Mouse (Mus musculus) layer of hippocampus, adult 9-11 months (tissue): ENCODE data around the gene Kirrel3.

Experiments used
- DNase-seq: peaks from one replicate; pipeline ENCODE4 v3.0.0; 2022

Gene Kirrel3

DNA sequence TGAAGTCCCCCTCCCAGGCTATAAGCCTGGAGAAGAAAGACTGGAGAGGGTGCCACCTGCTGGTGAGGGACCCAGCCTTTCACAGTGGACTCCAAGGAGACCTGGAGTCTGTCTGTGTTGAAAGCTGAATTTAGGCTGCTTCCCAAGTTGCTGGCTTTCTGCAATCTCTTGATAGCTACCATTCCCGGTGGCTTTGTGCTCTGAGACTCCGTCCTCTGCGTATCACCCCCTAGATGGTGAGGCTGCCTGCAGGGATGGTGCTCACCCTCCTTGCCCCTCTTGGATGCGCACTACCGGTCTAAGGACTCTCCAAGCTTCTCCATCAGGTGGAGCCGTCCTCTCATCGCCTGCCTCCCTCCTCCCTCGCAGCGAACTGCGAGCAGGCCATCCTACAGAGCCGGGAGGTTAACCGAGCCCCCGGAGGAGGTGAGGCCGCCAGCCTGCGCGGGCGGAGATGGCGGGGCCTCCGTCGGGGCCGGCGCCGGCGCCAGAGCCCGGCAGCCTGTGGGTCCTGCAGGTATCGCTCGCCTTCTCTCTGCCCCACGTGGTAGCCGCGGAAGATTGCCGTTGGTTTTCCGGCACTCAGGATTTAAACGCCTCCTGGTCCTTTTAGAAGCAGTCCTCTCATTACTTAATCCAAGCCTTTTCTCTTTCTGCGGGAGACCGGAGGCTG, at the start of gene Kirrel3:
TSS of gene Kirrel3 (plus strand) at position 136 of the 673 bp plus-strand sequence.
- peak; percentile 71 for DNase-seq

DNA sequence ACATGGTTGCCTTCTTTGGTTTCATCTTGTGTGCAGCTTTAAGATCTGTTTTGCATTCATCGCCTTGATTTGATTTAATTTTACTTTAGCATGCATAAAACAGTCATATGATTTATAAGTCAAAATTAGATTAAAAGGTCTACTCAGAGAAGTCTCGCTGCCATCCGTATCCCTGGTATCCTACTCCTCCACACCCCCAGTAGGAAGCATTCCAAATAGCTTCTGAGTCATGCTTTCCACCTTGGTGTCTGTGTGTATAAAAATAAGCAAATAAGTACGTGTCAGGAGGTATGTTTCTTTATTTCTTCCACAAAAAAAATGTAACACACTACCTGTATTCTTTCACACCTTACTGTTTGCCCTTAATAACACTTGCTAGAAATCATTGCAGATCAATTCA, 45.0 kb upstream of the Kirrel3 start:
- DNase-seq, result no peak

DNA sequence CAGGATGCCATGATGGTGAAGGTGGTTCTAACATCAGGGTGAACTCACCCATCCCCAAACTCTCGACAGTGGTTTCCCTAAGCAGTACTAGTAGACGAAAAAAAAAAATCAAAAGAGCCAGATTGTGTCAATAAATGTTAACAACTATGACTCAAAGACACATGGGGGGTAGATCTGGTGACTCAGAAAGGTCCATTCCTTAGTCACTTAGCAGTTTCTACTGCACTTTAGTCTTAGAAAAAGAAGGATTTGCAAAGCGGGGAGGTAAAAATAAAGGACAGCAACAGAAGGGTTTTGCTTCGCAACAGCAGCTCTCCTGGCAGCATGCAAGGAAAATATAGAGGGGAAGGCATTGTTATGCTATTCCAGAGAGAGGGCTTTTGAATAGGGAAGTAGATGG, 41.7 kb upstream of the Kirrel3 start:
- no peak for DNase-seq

DNA sequence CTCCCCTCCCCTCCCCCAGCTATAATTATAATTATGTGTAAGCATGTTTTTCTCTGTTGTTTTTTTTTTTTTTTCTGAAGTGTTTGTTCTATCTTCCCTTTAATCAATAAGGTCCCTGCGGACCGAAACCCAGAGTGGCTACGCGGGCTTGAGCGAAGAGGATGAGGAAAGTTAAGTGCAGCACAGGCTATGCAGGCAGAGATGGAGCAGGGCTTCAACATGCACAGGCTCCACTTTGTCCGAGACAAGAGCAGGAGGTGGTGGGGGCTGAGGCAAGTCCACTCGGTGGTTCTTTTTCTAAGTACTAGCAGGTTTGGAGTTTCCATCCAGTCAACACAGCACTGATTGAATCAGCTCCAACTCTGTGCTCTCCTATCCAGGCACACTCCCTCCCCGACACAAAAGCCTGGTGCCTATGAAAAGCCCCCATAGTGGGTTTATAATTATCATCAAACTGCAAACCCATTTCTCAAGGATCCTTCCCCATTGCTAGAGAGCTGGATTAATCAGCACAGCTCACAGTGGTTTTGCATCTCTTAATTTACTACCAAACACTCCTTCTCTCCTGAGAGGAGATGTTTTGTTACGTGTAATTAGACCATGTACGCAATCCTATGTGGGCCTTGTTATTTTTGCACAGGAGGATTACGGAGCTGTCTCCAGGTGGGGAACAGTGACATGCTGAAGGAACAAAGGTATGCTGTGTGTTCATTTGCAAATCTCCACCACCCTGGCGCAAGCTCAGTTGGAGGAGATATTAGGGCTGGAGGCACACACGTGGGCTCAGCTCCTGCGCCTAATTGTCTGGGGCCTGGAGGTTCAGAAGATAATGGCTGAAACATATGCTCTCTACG, 39.0 kb upstream of the Kirrel3 start:
- no peak for DNase-seq

DNA sequence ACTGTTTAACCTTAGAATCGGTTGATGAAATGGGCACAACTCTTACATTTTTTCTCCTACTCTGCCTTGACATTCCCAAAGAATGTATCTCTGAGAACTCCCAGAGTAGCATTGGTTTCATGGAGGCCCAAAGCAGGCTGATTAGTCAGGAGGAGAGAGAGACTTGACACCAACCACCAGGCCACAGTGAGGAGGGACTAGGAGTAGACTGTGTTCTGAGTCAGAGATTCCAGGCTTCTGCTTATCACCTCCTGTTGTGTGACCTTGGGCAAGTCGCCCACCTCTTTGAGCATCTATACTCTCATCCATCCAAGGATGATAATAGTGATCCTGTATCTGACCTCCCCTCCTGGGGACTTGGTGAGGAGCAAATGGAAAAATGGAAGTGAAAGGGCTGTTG, 38.0 kb upstream of the Kirrel3 start:
- DNase-seq, result no peak

DNA sequence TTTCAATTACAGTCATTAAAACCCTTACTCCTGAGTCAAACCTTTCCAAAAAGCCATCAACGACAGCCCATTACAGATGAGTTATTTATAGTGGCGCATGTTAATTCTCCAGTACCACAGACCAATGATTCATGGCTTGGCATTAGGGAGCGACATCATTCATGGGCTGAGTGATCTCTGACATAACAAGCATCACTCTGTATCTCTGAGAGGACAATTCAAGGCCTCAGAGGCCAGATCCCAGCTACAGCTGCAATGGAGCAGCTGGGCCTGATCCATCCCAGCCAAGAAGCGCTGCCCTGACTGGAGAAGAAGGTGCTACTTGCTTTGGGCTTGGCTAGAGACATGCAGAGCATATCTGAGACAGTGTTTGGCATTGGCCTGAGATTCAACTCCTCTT, 37.2 kb upstream of the Kirrel3 start:
- DNase-seq, result peak; percentile 50

DNA sequence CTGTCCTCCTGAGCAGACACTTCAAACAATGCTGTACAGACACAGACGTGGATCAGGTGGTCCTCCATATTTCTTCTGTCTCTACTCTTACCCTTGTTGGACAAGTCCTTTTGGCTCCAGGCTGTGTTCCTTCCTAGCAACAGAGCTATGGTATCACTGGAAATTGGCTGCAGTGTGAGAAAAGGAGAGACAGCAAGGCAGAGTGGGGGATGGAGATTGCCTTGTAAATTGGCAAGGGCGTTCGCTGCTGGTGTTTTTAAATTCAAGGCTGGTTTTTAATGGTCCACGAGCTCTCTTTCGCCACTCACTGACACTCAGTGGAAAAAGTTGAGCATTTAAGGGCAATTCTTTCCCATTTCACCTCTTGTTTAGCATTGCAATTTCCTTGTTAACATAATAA, 27.5 kb upstream of the Kirrel3 start:
- DNase-seq, result no peak

DNA sequence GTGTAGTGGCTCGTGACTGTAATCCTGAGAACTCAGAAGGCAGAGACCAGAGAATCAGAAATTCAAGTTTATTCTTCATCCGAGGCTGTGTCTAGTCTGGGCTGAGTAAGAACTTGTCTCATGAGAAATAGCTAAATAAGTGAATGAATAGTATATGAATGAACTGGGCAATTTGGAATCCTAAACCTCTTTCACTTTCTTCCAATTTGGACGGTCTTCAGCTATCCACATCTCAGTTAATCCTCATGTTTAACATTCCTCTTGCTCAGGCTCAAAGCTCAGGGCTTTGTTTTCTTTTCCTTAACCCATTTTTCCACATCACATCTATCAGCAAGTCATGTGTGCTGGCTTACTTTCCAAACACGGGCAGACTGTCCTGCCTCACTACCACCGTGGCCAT, 25.7 kb upstream of the Kirrel3 start:
- DNase-seq, result no peak

DNA sequence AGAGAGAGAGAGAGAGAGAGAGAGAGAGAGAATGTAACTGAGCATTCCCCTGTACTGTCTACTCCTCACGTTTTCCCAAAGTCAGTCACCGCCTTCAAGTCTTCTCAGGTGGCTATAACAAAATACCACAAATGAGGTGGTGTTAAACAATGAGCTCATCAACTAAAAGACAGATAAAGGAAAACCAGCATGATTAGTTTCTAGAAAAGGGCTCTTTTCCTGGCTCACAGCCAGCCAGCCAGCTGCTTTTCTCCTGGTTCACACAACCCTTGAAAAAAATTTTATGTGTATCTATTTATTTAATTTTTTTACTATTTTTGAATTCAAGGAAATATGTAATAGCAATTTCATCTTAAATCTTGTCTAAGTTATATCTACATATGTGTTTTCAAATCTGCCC, 22.0 kb upstream of the Kirrel3 start:
- DNase-seq, result no peak

DNA sequence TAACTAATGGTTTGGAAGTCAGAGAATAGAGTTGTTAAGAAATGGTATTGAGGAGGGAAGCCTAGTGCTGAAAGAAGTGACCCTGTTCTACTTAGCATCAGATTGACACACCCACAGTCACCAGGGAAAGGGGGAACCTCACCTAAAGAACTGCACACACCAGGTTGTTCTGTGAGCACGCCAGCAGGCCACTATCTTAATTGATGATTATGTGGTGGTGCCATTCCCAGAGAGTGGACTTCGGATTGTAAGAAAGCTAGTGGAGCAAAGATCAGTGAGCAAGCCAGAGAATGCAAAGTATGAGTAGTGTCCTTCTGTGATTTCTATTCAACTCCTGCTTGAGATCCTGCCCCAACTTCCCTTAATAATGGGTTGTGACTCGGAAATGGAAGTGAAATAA, 19.6 kb upstream of the Kirrel3 start:
- no peak for DNase-seq

DNA sequence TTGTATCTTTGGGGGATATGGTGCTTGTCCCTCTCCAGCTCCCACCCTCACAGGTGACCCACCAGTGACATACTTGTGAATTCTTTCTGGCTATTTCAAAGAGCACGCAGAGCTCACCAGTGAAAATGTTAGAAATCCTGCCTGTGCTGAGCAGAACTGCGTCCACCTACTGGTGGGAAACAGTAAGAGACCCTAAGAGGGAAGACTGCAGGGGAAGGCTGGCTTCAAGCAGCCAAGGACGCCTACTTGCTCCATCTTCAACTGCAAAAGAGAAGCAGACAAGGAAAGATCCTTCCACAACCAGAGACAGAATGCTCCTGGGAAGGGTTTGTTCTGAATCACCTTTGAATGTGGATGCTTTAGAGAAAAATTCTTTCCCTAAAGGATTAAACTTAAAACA, 16.5 kb upstream of the Kirrel3 start:
- DNase-seq, result no peak

DNA sequence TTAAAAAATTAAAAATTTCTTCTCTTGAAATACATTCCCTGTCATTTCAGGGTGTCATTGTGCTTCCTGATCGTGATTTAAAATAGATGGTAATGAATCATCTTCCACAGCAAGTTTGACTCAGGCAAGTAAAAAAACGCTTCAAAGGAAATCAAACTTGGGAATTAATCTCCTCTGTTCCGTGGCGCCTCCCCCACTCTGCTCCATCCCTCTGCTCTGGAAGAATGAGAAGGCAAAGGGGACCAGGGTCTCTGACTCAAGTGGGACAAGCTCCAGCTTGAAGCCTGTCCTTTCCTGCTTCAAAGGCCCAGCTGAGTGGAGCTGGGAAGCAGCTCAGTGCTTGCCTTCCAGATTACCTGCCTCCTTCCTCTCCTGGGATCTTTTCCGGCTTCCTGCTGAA, 9.5 kb upstream of the Kirrel3 start:
- DNase-seq, result no peak

DNA sequence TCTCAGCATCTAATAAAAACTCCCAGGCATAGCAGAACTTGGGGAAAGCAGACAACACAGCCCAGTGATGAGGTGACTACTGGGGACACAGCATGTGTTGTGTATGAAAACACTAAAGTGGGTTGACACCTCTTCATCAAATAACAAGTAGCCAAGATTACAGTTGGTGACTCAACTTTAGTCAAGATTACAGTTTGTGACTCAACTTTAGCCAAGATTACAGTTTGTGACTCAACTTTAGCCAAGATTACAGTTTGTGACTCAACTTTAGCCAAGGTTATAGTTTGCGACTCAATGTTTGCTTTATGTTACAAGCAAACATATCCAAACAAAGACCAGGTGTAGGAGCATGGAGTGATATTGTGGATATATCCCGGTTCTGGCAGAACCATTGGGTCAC, 7.2 kb upstream of the Kirrel3 start:
- no peak for DNase-seq

DNA sequence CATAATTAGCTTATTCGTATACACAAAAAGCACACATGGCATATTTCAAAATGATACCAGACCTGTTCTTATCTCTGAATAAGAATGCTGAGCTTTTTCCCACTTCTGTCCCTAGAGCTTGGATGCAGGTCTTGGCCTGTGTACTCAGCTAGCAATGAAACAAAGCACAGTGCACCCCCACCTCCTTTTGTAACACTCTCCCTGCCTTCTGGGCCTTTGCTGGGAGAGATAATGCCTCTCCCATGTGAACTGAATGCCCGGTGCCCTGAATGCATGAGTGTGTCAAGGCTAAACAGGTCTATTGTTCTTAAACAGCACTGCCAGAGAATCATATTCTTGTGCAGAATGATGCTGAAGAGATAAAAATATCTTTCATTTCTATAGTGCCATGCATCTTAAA, 2.5 kb upstream of the Kirrel3 start:
- DNase-seq, result no peak

DNA sequence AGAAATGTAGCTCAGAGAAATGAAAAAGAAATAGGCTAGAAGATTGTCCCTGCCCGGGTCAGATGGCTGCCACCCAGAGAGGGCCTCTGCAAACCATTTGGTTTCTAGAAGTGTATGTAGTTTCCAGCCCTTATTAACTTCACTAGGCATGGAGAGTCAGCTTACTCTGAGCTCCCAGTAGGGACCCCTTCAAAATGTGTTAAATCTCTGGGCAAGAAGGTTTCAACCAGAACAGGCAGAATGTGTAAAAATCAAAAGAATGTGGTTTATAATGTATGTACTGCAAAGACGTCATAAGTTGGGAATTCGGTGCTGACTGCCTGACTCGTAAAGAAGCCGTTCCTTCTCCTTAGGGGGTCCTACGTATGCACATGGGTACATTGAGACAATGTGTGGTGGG, 1.0 kb upstream of the Kirrel3 start:
- no peak for DNase-seq

DNA sequence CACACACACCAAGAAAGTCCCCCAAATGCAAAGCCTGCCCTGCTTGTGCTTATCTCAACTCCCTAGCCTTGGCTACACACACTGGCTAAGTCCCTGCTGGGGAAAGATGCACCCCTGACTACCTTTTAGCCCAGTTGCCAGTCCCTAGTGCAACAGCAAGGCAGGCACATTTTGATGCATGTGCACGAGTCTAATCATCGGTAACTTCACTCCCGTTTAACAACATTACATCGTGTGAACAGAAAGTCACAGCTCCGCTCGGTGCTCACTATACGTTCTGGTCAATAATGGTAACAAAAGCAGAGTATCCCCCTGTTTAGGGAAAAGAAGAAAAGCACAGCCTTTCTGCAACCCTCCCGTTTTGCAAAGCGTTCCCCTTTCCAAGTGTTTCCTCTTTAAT, 2.6 kb downstream of the Kirrel3 start:
- DNase-seq, result no peak

DNA sequence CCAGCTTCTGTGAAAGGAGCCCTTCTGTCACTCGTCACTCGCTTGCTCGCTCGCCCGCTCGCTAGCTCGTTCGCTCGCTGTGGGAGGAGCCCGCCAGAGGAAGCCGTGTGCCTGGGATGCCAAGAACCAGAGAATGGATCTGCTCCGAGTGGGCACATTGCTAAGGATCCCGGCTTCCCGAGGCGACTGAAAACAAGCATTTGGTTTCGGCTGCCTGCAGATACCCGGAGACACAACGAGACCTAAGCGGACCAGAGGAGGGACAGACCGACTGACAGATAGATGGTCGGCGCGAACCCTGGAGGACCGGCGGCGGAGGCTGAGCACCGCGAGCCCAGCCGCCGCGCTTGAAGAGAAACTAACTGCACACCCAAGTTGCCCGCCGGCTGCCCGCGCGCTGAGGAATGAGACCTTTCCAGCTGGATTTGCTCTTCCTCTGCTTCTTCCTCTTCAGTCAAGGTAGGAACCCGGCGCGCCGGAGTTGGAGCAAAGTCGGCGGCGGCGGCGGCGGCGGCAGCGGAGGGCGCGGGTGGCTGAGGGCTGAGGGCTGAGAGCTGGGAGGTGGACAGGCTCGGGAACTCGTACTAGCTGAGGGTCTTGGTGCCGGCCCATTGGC, 3.1 kb downstream of the Kirrel3 start:
- DNase-seq, result peak; percentile 81

DNA sequence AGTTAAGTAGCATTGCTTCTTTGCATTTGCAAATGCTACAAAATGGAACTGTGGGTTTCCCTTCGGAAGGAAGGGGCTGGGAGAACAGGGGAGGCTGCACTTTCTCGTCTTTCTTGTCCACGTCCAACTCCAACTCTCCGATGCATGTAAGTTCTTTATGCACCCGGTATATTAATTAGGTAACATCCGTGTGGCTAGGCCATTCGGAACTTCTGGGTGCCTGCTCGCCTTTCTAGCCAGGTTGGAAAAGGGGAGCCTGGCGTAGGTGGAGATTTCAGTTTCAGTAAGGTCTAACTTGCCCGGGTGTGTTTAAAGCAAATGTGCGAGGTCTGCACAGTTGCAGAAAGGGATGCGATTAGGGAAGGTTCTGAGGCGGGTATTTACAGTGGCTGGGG, 3.6 kb downstream of the Kirrel3 start:
- DNase-seq, result no peak

DNA sequence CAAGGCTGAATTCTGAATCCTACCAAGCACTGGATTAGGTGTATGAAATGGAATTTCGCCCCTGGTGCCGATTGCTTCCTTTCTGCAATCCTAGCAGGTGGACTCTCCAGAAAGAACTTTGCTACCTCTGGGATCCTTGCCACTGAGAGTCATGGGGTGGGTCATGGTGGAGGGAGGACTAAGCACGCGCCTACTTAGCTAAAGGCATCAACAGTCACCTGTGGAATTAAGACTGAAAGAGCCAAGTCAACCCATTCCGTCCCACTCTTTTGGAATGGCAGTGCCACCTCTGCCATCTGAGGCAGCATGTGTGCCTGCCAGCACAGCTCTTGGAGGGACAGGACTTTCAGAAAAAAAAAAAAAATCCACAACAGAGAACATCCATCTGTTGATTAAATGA, 4.1 kb downstream of the Kirrel3 start:
- peak; percentile 11 for DNase-seq

DNA sequence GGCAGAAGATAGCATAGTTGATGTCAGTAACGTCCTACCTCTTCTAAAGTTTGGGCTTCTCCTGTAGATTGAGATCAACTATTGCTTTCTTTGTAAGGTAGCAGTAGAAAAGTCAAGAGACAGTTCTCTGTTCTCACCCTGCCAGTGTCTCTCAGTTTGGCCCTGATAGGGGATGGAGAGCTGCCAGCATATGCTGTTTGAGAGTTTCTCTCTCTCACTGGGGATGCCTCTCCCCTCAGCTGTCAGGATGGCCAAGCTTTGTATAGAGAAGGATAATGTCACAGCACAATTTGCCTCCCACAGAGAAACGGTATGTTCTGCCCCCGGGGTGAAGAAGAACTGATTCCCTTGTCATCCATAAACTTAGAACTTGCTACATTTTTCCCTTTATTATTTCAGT, 6.4 kb downstream of the Kirrel3 start:
- DNase-seq, result no peak

DNA sequence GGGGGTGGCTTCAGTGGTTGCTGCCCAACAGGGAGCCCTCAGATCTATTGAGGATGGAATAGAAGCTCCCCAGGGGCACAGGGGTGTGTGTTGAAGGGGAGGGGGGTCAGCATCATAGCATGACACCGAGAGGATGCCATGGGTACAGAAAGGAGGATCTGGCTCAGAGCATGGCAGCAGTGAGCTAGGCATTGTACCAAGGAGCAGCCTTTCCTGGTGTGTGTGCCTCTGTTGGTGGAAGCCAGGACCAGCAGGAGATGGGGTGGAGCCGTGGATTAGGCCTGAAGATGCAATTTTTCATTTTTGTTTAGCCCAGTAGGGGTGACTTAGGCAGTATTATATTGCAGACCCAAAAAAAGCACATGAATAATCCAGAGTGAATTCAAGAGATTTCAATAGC, 7.9 kb downstream of the Kirrel3 start:
- DNase-seq, result no peak

DNA sequence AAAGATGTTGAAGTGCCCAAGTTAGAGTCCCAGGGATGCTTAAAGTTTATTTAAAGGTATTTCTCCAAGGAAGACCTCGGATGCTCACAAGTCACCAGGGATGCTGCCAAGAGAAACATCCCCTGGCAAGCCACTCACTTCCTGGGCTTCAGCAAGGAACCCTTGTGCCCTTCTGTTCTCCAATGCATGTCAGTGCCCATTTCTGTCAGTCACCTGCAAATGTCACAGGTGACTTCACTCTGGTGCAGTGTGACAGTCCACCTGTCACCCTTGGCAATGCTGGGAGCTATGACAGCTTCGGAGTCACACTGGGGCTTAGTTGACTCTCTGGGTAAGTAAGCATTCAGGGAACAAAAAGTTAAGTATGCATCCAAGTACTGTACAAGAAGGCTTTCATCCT, 12.4 kb downstream of the Kirrel3 start:
- DNase-seq, result no peak

DNA sequence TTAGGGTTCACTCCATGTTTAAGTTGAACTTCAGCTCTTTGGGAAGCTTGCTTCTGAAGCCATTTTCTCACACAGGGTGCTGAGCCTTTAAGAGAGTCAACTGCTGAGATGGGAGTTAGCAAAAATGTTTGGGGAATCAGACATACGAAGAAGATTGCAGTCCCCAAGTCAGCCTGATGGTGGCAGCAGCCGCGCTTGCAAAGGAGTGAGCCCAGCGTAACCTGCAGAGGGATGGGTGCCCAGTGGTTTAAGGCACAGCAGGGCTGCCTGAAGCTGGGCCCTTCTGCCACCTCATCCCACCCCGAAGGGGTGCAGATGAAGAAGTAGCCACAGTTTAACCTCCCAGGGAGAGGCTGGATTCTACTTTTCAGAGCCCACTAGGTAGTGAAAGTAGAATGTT, 13.0 kb downstream of the Kirrel3 start:
- peak; percentile 72 for DNase-seq

DNA sequence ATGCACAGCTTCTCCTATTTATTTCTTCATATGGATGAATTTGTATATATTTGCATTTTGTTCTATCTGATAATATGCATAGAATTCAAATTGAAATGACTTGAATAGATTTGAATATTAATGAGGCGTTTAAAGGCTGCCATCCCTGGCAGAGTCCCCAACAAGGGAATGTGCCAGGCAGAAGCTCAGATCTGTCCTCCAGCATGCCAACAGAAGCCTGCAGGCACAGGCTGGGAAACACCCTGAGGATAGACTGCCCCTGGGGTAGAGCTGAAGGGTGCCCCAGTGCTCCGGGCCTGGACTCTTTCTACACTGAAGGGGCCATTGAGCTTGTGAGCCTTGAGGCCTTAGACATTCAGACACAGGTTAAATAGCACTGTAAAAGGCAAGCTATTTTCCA, 21.5 kb downstream of the Kirrel3 start:
- peak; percentile 41 for DNase-seq
